18 mouse cellular contexts compared by ENCODE assay signal in the genomic region with DNA sequence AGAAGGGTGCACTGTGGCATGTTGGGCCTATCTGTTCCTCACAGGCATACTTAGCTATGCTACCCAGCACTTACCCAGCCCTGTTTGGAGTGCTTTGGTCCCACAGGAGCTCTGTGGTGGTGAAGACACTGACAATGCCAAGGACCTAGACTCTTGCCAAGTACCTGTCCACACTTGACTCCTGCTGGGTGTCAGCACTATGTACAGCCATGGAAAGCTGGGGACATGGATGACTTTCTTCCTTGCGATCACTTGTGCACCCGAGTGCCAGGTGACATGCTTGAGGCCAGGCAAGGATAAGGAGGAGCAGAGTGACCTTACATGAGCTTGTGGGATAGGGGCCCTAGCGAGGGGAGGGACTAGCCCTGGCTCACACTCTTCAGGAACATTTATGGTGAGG. TPM values are rescaled to one million over a fixed set of nuclear protein-coding genes. Genes with fewer than 3 reads are reported as not detected.
"Had no signal": no experiment of that assay in that cellular context is flagged by ENCODE, and none has a peak within 500 bp of the region (broad histone marks: within the 10 kb centered on the region; RNA-seq: fewer than 3 reads in every experiment).

No protein-coding gene starts in this region.

RNA-seq across cellular contexts. Expression of a gene that starts 55.7 kb away (rescaled TPM):
- total RNA-seq: megakaryocyte, adult 5-6 weeks; megakaryocyte-erythroid progenitor cell, adult 5-6 weeks; midbrain, postnatal 0 days; monocyte, adult 5-6 weeks; neutrophil, adult 5-6 weeks had no signal
- polyA plus RNA-seq: lung, embryonic 14.5 days; lung, embryonic 16.5 days; midbrain, embryonic 11.5 days; midbrain, embryonic 13.5 days; midbrain, embryonic 15.5 days; midbrain, postnatal 0 days; neural tube, embryonic 12.5 days; neural tube, embryonic 14.5 days; spleen, adult 2 months; stomach, embryonic 15.5 days; stomach, postnatal 0 days; testis, adult 2 months; thymus, adult 2 months; urinary bladder, adult 2 months had no signal
